Mouse (Mus musculus) gastrocnemius, postnatal 36 days (tissue): ENCODE results near the gene Notch3. TPM values are rescaled to one million over a fixed set of nuclear protein-coding genes. Genes with fewer than 3 reads are reported as not detected.
"Not testable (repeated sequence)": the region's sequence is repeated elsewhere in the genome, so short reads cannot be mapped to it uniquely, and the experiment has no call there.

Source experiments
- DNase-seq, 2 experiments: peaks; one replicate each; pipeline ENCODE4 v3.0.0; 2022
- intact Hi-C: fragments of 180-260 bp; cut with DNase I; formaldehyde crosslinking; loops from one replicate; pipeline ENCODE4 v1.15.1; 2025
- total RNA-seq, 2 experiments: library from RNA; stranded (reverse); gene quantifications; 2 replicates each; pipeline ENCODE4 v1.2.3; 2021

The Notch3 gene
- total RNA-seq, 2 experiments from 2014 or later: 11.0 to 13.3 TPM

DNA sequence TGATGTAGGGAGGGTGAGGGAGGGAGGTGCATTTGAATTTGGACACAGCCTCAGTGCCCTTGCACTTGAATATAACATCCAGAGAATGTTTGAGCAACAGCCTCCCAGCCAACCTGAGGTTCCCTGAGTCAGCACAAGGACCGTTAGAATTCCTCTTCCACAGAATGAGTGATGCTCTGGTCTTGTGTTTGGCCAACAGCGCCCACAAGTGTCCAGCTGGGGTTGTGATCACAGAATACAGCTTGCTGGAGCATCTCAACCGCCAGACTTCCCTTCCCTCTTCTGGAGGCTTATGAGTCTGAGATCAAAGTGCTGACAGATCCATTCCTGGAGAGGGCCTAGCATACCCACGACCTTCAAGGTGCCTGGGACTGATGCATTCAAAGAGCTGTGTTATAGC is 63.6 kb downstream of the Notch3 start:
- intact Hi-C loops: no loop called here
- no peak for DNase-seq

DNA sequence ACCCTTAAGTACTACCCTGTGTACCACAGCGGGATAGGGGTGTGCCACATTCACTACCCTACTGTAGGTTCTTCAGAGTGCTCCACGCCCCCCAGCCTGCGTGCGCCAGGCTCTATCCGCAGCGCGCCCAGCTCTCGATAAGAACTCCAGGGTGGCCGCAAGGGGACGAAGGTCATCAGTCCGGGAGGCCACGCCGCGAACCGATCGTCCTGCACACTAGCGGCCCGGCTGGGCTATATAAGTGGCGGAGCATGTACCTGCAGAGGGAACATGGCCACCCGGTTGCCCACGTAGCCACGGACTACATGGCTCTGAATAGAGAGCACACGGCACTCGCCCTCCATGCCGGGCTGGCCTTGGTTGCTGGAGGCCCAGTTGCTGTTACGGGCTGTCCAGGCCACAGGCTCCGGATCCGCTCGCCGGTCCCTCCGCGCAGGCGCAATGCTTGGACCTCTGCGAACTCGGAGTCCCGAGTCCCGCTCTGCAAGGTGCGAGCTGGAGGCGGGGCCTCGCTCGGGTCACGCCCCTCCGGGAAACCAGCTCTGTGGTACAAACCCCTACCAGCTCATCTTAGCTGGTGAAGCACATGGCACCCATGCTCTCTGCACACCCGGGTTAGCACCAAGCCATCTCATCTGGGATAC is 66.6 kb downstream of the Notch3 start:
- peak in 1 of 2 experiments; percentile 67 for DNase-seq
- intact Hi-C loops: no loop called here

DNA sequence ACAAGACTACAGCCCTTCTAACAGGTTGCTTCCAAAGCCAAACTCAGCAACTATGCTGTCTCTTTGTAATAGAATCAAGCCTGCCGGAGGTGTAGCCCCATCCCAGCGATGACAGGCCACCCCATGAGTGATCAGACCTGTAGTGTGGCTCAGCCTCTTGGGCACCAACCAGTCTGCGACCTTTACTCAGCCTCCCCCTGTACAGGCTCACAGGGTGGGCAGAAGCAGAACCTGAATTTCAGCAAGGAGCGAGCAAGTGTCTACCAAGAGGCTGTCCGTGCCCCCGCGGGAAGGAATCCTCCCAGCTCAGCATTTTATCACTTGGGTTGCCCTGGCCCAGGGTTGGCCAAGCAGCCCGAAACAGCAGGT is 67.1 kb downstream of the Notch3 start:
- DNase-seq: no peak
- intact Hi-C loops: no loop called here

GRCm38 (mm10) chr17:32098905-32099304 is 67.7 kb downstream of the Notch3 start:
- DNase-seq, intact Hi-C loops: not testable (repeated sequence)

- no peak for DNase-seq
- intact Hi-C loops: no loop called here
These were observed 69.0 kb downstream of the Notch3 start for GRCm38 (mm10) chr17:32097676-32098075.

- DNase-seq: no peak
- intact Hi-C loops: no loop called here
These were observed 73.8 kb downstream of the Notch3 start for GRCm38 (mm10) chr17:32092895-32093294.

DNA sequence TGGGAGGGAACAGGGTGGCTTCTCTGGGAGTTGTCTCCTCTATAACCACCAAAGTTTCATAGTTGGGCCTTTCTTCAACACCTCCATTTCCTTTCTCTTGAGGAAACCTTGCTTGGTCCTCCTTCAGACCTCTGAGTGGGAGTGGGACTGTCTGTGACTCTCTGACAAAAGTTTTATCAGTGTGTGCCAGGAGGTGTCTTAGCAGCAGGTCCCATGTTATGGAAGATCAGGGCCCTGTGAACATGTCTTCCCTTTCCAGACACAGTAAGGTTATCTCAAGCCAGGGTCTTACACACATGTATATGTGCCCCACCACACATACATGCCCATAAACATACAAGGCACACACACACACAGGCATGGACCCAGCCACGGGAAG is 74.4 kb downstream of the Notch3 start:
- DNase-seq: no peak
- intact Hi-C loops: no loop called here

GRCm38 (mm10) chr17:32091364-32092240 is 75.0 kb downstream of the Notch3 start:
- peak; percentile 63 to 71 for DNase-seq
- intact Hi-C loops: not testable (repeated sequence)

GRCm38 (mm10) chr17:32091032-32091363 is 75.7 kb downstream of the Notch3 start:
- intact Hi-C loops: no loop called here
- DNase-seq: no peak

GRCm38 (mm10) chr17:32087069-32087468 is 79.6 kb downstream of the Notch3 start:
- no peak for DNase-seq
- intact Hi-C loops: no loop called here

DNA sequence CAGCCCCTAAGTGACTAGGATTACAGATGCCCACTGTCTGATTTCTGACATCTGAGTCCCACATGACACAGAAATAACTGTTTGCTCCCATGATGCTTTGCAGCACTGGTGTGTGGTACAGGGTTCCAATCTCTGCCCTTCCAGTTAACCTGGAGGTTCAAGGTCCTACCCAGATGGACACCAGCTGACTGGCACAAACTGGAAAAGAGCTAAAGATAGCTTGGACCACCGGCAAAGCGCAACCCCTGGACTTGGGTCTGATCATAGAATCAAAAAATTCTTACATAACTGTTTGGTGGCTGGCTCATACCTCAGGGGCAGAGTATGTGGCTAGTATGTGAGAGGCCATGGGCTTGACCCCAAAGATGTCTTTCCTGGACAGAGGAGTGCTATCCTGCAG is 83.3 kb downstream of the Notch3 start:
- no peak for DNase-seq
- intact Hi-C loops: no loop called here

DNA sequence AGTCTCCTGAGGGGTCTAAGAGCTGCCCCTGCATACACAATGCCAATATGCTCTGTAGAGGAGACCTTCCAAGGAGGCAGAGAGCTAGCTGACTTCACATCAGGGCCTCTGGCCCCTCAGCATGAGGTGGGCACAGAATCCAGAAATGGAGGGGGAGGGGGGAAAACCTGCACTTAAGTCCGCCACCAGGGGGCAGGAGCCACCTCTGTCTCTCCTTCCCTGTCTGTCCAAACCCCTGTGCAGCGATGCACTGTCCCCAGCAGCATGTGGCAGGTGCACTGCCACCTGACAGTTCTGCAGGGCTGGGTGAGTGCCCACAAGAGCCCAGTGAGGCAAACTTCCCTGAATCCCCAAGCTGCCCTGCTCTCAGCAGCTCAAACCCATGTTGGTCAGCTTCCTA is 91.5 kb downstream of the Notch3 start:
- intact Hi-C loops: loop anchor here (2.0 to 10.0 kb wide), 2 partner anchors 134 to 420 kb away; no protein-coding TSS in a partner anchor
- no peak for DNase-seq

DNA sequence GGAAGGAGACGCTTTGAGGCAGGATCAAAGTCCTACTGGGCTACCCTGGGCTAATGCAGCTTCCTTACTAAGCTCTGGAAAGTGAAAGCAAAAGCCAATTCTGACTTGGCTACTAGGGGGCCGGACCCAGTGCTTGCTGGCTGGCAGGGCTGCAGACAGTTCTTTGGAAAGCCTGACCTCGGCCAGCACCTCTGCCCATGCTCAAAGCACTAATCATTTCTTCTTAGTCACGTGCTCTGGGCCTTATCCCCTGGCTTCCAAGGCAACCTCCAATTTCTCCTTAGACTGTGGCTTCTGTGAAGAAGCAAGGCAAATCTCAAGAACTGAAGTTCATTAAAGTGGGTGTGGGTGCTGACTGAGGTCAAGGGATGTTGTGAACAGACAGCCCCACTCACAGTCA is 92.0 kb downstream of the Notch3 start:
- intact Hi-C loops: loop anchor here (2.0 to 10.0 kb wide), 3 partner anchors 47 to 420 kb away; no protein-coding TSS in a partner anchor
- DNase-seq: no peak

GRCm38 (mm10) chr17:32073359-32073758 is 93.3 kb downstream of the Notch3 start:
- intact Hi-C loops: loop anchor here (2.0 to 10.0 kb wide), 3 partner anchors 46 to 421 kb away; no protein-coding TSS in a partner anchor
- DNase-seq: peak; percentile 81 to 83

Other genes starting within 250 kb of the Notch3 start
- 1 to 10 TPM; 6.8 to 7.0 TPM for gene Rrp1b, start 130.8 kb downstream of the Notch3 start, total RNA-seq
- gene Hsf2bp, start 130.5 kb downstream of the Notch3 start, total RNA-seq: under 1 TPM; 0.59 to 0.67 TPM
- gene Ephx3, start 22.7 kb upstream of the Notch3 start, total RNA-seq: under 1 TPM; 0.23 to 0.42 TPM
- gene Brd4, start 117.9 kb upstream of the Notch3 start, total RNA-seq: 10 to 100 TPM; 37.9 to 38.2 TPM
- 10 to 100 TPM; 26.5 to 38.3 TPM for gene Akap8, start 154.4 kb upstream of the Notch3 start, total RNA-seq
- gene Akap8l, start 183.8 kb upstream of the Notch3 start, total RNA-seq: 10 to 100 TPM; 24.9 to 30.0 TPM
- 10 to 100 TPM; 11.2 to 11.6 TPM for gene Wiz, start 222.6 kb upstream of the Notch3 start, total RNA-seq
- gene Rasal3, start 236.7 kb upstream of the Notch3 start, total RNA-seq: 1 to 10 TPM in 1 of 2 experiments, under 1 TPM in 1; 0.76 to 2.0 TPM